Mouse (Mus musculus) gastrocnemius, adult 2 months (tissue): Measurements from ENCODE around the gene Cdc14b. TPM values are rescaled to one million over a fixed set of nuclear protein-coding genes. Genes with fewer than 3 reads are reported as not detected.

Experiments used
- DNase-seq: peaks from one replicate; pipeline ENCODE4 v3.0.0; 2022
- H3K27ac ChIP-seq: fragments of 200-600 bp; 2 replicates; pipeline ENCODE4 v1.8.1; 2022; ENCODE audit warnings: mild to moderate bottlenecking
- H3K4me3 ChIP-seq: fragments of 200-600 bp; 2 replicates; pipeline ENCODE4 v1.8.1; 2022; ENCODE audit warnings: mild to moderate bottlenecking, moderate library complexity
- CTCF ChIP-seq: fragments of 200-600 bp; IDR thresholded peaks from 2 replicates; pipeline ENCODE4 v1.8.1; 2022; ENCODE audit warnings: antibody characterized with exemption, mild to moderate bottlenecking, moderate library complexity
- intact Hi-C: fragments of 180-260 bp; cut with DNase I; formaldehyde crosslinking; loops from one replicate; pipeline ENCODE4 v1.15.1; 2025
- long read RNA-seq, 2 experiments: library from polyadenylated mRNA; stranded (forward); transcript quantifications; one replicate each; pipeline ENCODE4 v2.0.0; 2021
- total RNA-seq, 2 experiments: library from RNA; stranded (reverse); gene quantifications; 2 replicates each; pipeline ENCODE4 v1.2.3; 2021

The Cdc14b gene
- total RNA-seq, result 1 to 10 TPM; 6.3 to 6.8 TPM
- long read RNA-seq, experiment 1, partial matches to known transcripts, result 0 of 1 reads
- long read RNA-seq, experiment 1, other reads (novel, unspliced or antisense), result 1 of 1 reads
- long read RNA-seq, experiment 2, result 0 reads

GRCm38 (mm10) chr13:64274879-64275753 is at the start of gene Cdc14b:
TSS of gene Cdc14b (minus strand) at chr13:64275290.
- Histone ChIP-seq H3K4me3 (peak within 1 kb of the TSS; percentile 84), H3K27ac (peak within 1 kb of the TSS; percentile 12; the same call in 1 of the 2 replicates)
- intact Hi-C loops, result no loop called here
- DNase-seq, result peak; percentile 69
- no peak for TF ChIP-seq CTCF

- Histone ChIP-seq H3K27ac (no peak overlapping the region), H3K4me3 (no peak overlapping the region)
- no peak for DNase-seq
- intact Hi-C loops, result no loop called here
- no peak for TF ChIP-seq CTCF
Observed at GRCm38 (mm10) chr13:64322561-64323281, 47.6 kb upstream of the Cdc14b start.

GRCm38 (mm10) chr13:64320334-64320733 is 45.2 kb upstream of the Cdc14b start:
- H3K27ac ChIP-seq, result peak overlapping the region; percentile 71
- no peak for TF ChIP-seq CTCF
- intact Hi-C loops, result no loop called here
- no peak overlapping the region for H3K4me3 ChIP-seq
- DNase-seq, result no peak

- TF ChIP-seq CTCF, result peak; percentile 18; the same call in 1 of the 2 replicates
- intact Hi-C loops, result no loop called here
- DNase-seq, result no peak
- Histone ChIP-seq H3K4me3 (no peak overlapping the region), H3K27ac (peak overlapping the region; percentile 71)
Observed at GRCm38 (mm10) chr13:64319782-64320181, 44.7 kb upstream of the Cdc14b start.

- H3K4me3 ChIP-seq, result no peak overlapping the region
- peak; percentile 52 for DNase-seq
- TF ChIP-seq CTCF, result no peak
- intact Hi-C loops, result no loop called here
- 0 out of 2 replicates have a peak overlapping the region, but pooled peaks have one; percentile 24 for H3K27ac ChIP-seq
Observed at GRCm38 (mm10) chr13:64318355-64318754, 43.3 kb upstream of the Cdc14b start.

GRCm38 (mm10) chr13:64315483-64316050 is 40.5 kb upstream of the Cdc14b start:
- peak; percentile 87 for TF ChIP-seq CTCF
- H3K27ac ChIP-seq, result peak overlapping the region; percentile 48
- H3K4me3 ChIP-seq, result peak overlapping the region; percentile 33
- no peak for DNase-seq
- intact Hi-C loops, result loop anchor here (1.0 kb wide), 1 partner anchor 124 kb away; no protein-coding TSS in a partner anchor

GRCm38 (mm10) chr13:64314041-64314440 is 39.0 kb upstream of the Cdc14b start:
- Histone ChIP-seq H3K4me3 (no peak overlapping the region), H3K27ac (no peak overlapping the region)
- no peak for DNase-seq
- intact Hi-C loops, result no loop called here
- TF ChIP-seq CTCF, result no peak

GRCm38 (mm10) chr13:64312916-64313289 is 37.8 kb upstream of the Cdc14b start:
- intact Hi-C loops, result loop anchor here (2.0 kb wide), 1 partner anchor 58 kb away; the partner anchor contains the start of gene Ctsl

GRCm38 (mm10) chr13:64312024-64312915 is 37.2 kb upstream of the Cdc14b start, which contains the start of gene Aaed1:
TSS of gene Aaed1 (minus strand) at chr13:64312710.
- peak within 1 kb of the TSS; percentile 76 for H3K4me3 ChIP-seq
- TF ChIP-seq CTCF, result peak; percentile 49
- peak; percentile 96 for DNase-seq
- H3K27ac ChIP-seq, result peak within 1 kb of the TSS; percentile 99
- intact Hi-C loops, result loop anchor here (2.0 kb wide), 1 partner anchor 59 kb away; the partner anchor contains the start of gene Ctsl

More at GRCm38 (mm10) chr13:64312916-64313289, 37.8 kb upstream of the Cdc14b start:
- DNase-seq, result no peak
- Histone ChIP-seq H3K27ac (peak overlapping the region; percentile 99), H3K4me3 (peak overlapping the region; percentile 76)
- TF ChIP-seq CTCF, result no peak

GRCm38 (mm10) chr13:64311266-64311665 is 36.2 kb upstream of the Cdc14b start:
- no peak for TF ChIP-seq CTCF
- DNase-seq, result no peak
- Histone ChIP-seq H3K27ac (peak overlapping the region; percentile 99), H3K4me3 (peak overlapping the region; percentile 76)
- intact Hi-C loops, result no loop called here

- TF ChIP-seq CTCF, result no peak
- intact Hi-C loops, result no loop called here
- H3K4me3 ChIP-seq, result peak overlapping the region; percentile 76
- H3K27ac ChIP-seq, result peak overlapping the region; percentile 99; the same call in 1 of the 2 replicates
- no peak for DNase-seq
Observed at GRCm38 (mm10) chr13:64310585-64310984, 35.5 kb upstream of the Cdc14b start.
